Mouse (Mus musculus) bone marrow macrophage, adult 2 months (primary cell): ENCODE results near the gene Smarcd1. TPM values are rescaled to one million over a fixed set of nuclear protein-coding genes. Genes with fewer than 3 reads are reported as not detected.
A peak's percentile ranks its signal among the peaks of the same experiment; 100 is the strongest.

Experiments used
- H3K27ac ChIP-seq: 2 replicates; pipeline ENCODE4 v1.5.1; 2012; ENCODE audit warnings: low read depth, low read length; ENCODE audit not compliant: insufficient read depth
- H3K4me1 ChIP-seq: 2 replicates; pipeline ENCODE4 v1.6.1; 2012; ENCODE audit warnings: low read length; ENCODE audit not compliant: control insufficient read depth, insufficient read depth
- H3K4me3 ChIP-seq: 2 replicates; pipeline ENCODE4 v1.5.1; 2012; ENCODE audit warnings: mild to moderate bottlenecking, low read length, moderate library complexity; ENCODE audit not compliant: insufficient read depth
- CTCF ChIP-seq: IDR thresholded peaks from 2 replicates; pipeline ENCODE4 v1.5.1; 2012; ENCODE audit warnings: low read depth, mild to moderate bottlenecking, low read length, moderate library complexity
- POLR2A ChIP-seq: IDR thresholded peaks from 2 replicates; pipeline ENCODE4 v1.6.1; 2012; ENCODE audit warnings: mild to moderate bottlenecking, low read depth, low read length, borderline replicate concordance
- polyA plus RNA-seq: library from polyadenylated mRNA; stranded (reverse); fragments of >200 nt; gene quantifications from 2 replicates; pipeline ENCODE4 v1.2.4, GENCODE M21; 2012; ENCODE audit not compliant: missing spikeins, insufficient read depth, insufficient read length

Gene Smarcd1
- polyA plus RNA-seq, 1 experiment, result 19.4 TPM

DNA sequence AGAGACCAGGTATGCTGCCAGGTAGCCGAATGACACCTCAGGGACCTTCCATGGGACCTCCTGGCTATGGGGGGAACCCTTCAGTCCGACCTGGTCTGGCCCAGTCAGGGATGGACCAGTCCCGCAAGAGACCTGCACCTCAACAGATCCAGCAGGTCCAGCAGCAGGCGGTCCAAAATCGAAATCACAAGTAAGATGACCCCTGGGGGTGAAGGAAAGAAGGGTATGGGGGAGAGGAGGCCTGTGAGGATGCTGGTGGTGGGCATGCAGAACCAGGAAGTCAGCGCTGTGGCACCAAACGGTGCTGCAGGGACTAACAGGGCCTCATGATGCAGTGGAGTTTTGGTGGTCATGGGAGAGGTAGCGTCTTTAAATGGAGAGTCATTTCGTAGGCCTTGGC is 1.2 kb downstream of the Smarcd1 start:
- Histone ChIP-seq H3K4me1 (peaks cover 11% of the 10 kb centered on the region), H3K27ac (no peak overlapping the region), H3K4me3 (no peak overlapping the region; the same call in 1 of the 2 replicates)
- TF ChIP-seq POLR2A, result no peak
- TF ChIP-seq CTCF, result no peak

DNA sequence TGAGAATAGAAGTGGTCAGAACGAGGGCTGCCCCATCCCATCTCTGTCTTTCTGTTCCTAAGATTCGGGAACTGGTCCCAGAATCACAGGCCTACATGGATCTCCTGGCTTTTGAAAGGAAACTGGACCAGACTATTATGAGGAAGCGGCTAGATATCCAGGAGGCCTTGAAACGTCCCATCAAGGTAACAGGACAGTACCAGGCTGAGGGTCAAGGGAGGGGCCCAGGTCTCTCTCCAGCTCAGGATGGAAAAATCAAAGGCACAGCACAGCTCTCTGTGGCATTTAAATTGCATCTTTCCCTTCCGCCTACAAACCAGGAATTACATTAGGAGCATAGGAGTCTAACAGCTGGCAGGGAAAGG is 1.7 kb downstream of the Smarcd1 start:
- no peak overlapping the region for H3K4me3 ChIP-seq
- no peak for TF ChIP-seq POLR2A
- no peak for TF ChIP-seq CTCF
- H3K27ac ChIP-seq, result no peak overlapping the region
- peaks cover 10% of the 10 kb centered on the region for H3K4me1 ChIP-seq

DNA sequence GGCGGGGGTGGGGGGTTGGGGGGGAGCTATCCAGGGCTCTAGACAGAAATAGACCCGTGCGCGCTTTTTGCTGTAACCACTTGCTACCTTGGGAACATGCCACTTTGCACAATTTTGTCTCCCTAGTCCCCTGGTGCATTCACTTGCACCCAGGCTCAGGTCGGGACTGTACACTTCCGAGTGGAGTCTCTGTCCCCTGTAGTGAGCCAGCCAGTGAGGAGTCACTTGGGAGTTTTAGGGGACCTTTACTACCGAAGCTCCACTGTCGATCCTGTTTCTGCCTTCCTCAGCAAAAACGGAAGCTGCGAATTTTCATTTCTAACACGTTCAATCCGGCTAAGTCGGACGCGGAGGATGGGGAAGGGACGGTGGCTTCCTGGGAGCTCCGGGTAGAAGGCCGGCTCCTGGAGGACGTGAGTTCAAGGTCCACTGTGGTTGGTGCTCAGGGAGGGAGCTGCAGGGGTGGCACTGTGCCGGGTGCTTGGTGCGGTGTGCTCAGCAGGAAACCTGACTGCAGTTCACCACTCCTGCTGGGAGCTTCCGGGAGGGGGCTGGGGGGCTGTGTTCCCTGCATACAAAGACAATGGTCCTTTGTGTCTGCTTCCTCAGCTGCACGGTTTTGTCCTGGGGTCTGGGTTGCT is 2.2 kb downstream of the Smarcd1 start:
- TF ChIP-seq POLR2A (no peak), CTCF (no peak)
- peaks cover 8% of the 10 kb centered on the region for H3K4me1 ChIP-seq
- no peak overlapping the region for H3K4me3 ChIP-seq
- H3K27ac ChIP-seq, result no peak overlapping the region

DNA sequence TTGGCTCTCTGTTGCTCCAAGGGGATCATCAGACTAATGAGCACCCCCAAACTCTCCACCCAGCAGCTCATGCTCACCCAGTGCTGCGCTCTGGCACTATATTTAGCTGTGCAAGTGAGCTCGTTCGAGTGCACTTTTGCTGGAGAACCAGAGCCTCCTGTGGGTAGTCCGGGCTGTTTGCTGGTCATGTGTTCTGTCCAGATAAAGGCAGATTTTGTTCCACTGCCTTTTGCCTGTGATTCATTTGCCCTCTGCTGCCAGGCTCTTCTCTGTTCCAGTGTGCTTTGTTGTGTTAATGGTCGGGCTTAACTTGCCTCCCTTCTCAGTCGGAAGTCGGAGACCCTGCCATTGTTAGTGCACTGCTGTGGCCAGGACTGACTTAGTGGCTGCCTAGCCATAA is 3.0 kb downstream of the Smarcd1 start:
- TF ChIP-seq POLR2A, result no peak
- no peak for TF ChIP-seq CTCF
- Histone ChIP-seq H3K27ac (no peak overlapping the region), H3K4me3 (no peak overlapping the region), H3K4me1 (peaks cover 8% of the 10 kb centered on the region)

DNA sequence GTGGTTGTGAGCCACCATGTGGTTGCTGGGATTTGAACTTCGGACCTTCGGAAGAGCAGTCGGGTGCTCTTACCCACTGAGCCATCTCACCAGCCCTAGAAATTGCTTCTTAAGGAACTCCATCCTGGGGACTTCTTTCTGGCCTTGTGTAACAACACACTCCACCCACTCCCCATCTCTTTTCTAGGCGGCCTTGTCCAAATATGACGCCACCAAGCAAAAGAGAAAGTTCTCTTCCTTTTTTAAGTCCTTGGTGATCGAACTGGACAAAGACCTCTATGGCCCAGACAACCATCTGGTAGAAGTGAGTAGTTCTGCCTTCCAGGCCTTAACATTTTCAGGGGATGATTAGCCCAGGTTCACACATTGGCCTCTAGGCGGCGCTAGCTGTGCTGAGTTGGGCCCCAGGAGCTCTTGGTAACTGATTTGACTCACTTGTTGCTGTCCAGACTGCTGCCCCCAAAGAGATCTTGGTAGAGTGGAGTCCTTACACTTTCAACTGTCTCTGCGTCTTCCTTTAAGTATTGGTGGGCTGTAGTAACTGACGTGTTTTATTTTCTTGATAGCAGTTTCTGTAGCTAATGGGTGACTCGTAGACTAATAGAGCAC is 3.6 kb downstream of the Smarcd1 start, which contains the start of gene Gm17349:
Gene Gm17349, minus strand, starts transcription at position 51 of the 609 bp plus-strand sequence.
- TF ChIP-seq CTCF (peak; percentile 78), POLR2A (no peak)

DNA sequence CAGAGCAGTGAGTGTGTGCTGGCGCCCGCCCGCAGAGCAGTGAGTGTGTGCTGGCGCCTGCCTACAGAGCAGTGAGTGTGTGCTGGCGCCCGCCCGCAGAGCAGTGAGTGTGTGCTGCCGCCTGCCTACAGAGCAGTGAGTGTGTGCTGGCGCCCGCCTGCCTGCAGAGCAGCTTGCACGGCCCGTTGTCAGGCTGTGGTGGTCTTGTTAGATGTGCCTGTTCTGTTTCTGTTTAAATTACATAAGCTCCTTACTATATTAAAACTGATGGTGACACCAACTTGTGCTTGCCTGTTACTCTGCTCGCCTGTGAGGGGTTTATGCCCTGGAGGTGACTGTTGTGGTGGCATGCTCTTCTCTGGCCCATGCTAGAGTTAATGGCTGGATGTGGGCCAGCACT is 6.2 kb downstream of the Smarcd1 start:
- H3K27ac ChIP-seq, result no peak overlapping the region
- no peak overlapping the region for H3K4me3 ChIP-seq
- no peaks in the 10 kb centered on the region; the same call in 1 of the 2 replicates for H3K4me1 ChIP-seq
- TF ChIP-seq CTCF, result no peak
- no peak for TF ChIP-seq POLR2A

More for the DNA sequence above, 3.6 kb downstream of the Smarcd1 start, which contains the start of gene Gm17349:
- H3K27ac ChIP-seq, result no peak within 1 kb of the TSS
- no peak within 1 kb of the TSS for H3K4me3 ChIP-seq
- H3K4me1 ChIP-seq, result peaks cover 8% of the 10 kb centered on the region

DNA sequence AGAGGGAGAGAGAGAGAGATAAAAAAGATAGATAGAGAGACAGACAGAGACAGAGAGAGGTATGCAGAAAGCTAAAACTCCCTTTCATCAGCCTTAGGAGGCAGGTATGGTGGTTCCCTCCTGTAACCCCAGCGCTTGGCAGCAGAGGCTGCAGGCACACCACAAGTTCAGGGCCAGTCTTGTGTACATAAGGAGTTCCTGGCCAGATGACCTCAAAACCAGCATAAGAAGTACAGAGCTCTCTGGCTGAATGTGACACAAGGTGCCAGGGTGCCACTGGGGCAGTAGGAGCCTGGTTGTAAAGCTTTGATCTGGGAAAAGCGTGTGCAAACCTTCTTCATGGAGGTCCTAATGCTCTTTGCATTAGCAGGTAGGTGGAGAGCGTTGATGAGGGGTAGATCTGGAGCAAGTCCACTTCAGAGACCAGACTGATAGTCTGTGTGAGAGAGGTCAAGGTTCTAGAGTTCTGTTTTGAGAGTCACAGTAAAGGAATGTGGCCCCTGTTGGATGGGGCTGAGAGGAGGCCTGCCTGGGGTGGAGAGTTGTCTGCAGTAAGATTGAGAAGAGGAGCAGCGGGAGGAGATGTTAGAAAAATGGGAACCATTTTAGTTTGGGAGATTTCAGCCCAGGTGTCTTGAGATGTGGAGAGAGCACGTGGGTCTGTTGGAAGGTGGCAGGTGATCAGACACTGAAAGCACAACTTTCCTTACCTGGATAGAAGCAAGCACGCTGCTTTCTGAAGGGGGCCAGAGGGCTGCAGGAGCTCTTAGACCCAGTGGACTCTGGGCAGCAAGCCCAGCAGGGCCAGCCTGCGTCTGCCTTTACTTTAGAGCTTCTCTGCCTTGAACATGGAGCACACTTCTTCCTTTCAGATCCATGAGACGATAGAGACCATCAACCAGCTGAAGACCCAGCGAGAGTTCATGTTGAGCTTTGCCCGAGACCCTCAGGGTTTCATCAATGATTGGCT is 8.6 kb downstream of the Smarcd1 start:
- H3K4me3 ChIP-seq, result no peak overlapping the region
- TF ChIP-seq CTCF (no peak), POLR2A (no peak)
- H3K27ac ChIP-seq, result no peak overlapping the region
- H3K4me1 ChIP-seq, result peaks cover 6% of the 10 kb centered on the region

DNA sequence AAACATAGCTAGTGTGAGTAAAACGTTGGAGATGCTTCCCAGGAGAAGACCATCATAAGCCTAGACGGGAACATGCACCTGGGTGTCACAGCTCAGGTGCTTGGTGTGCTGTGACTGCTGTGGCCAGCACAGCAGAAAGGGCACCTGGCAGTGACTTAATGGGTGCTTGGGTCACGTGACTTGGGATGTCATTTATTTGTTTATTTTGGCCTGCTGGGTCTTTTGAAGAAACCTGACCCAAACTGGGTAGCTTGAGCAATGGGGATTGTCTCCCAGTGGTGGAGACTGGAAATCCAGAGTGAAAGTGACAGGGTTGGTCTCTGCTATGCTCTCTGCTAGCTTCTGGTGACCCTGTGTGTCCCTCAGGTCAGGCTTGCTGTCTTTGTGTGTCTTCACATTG is 9.6 kb downstream of the Smarcd1 start:
- TF ChIP-seq CTCF (no peak), POLR2A (no peak)
- Histone ChIP-seq H3K4me3 (no peak overlapping the region), H3K4me1 (peaks cover 15% of the 10 kb centered on the region), H3K27ac (no peak overlapping the region)

DNA sequence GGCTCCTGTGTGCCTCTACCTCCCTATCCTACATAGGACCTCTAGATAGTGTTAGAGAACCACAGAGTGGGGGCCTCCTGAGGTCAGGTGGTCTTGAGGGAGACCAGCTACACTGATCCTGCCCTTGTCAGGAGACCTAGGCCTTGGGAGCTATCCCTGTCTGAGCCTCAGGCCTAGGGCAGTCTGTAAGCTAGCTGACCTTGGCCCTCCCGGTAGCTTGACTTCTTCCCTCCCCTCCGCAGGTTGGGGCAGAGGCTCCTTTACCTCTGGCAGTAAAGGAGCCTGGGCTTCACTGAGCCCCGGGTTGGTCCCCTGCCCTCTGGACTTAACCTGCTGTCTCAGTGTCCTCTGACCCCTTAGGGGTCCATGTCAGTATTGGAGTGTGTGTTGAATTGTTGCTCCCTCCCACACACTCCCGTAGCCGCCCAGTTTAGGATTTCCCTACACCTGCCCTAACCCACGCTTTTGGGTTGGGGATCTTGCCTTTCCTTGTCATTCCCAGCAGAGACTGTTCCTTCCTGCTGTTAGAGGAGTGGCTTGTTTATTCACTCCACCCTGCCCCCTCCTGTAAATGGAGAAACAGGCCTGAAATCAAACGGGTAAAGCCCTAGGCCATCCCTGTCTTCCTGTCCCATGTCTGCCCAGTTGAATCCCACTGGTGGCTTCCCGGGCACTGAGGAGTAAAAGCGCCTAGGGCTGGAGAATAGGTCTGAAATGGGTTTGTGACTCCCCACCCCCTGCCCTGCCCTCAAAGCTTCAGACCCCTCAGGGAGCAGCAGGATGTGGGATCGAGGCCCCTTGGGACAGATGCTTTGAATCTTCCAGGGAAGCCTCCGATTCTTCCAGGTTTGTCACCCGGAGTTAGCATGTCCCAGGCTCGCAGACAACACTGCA is 11.0 kb downstream of the Smarcd1 start:
- no peak for TF ChIP-seq POLR2A
- TF ChIP-seq CTCF, result no peak
- Histone ChIP-seq H3K4me1 (peaks cover 15% of the 10 kb centered on the region), H3K27ac (no peak overlapping the region), H3K4me3 (no peak overlapping the region)
